Mouse (Mus musculus): Measurements from ENCODE around the gene Ccnb3.
"Not testable (repeated sequence)": the region's sequence is repeated elsewhere in the genome, so short reads cannot be mapped to it uniquely, and the experiment has no call there.

The Ccnb3 gene

DNA sequence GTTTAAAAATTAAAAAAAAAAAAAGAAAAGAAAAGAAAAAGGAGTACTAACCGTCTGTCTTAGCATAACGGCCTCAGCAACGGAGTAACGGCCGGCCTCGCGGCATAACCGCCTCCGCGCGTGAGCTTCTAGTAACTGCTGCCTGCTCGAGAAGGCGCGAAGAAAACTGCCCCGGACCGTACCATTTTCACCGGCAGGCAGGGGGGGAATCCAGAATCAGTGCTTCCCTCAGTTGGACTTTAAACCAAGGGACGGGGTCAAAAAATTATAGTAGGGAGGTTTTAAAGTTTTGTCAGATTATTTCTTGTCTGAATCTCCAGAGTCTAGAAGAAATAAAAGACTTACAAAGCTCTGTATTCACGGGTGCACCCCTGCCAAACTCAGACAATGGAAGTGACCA lies at the start of gene Ccnb3:
Gene Ccnb3, minus strand, starts transcription at position 101 of the 400 bp plus-strand sequence.
- DNase-seq (ENCODE audit: low spot score in 2 of 2): no peak

DNA sequence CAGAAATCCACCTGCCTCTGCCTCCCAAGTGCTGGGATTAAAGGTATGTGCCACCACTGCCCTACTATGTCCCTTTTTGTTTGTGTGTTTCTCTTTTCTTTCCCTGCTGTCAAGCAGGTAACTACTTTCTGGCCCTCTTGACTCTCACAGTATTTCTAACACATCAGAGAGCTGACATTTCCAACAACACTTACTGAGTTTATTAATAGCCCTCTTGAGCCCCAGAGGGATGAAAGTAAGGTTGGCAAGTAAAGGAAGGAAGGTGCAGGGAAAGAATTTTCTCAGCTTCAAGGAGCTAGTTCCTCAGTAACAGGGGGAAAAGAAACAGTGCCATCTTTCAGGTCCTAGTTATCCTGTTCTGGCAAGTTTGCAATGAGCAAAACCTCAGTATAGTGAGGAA lies 48.9 kb upstream of the Ccnb3 start:
- DNase-seq (ENCODE audit: low spot score in 2 of 2): no peak

DNA sequence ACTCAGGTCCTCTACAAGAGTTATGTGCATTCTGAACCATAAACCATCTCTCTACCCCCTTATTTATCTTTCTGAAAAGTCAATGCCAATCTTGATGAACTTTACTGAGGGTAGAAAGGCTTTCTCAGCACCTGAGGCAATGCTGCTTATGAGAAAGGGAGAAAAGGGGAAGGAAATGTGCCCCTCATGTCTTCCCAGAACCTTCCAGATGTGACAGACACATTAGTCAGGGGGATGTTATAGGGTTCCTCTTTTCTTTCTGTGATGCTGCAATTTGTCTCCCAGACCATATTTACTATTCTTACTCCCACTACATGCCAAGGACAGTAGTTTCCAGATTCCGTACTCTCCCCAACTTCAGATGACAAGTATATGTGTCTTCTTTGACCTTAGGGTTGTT lies 44.5 kb upstream of the Ccnb3 start:
- no peak for DNase-seq (ENCODE audit: low spot score in 2 of 2)

DNA sequence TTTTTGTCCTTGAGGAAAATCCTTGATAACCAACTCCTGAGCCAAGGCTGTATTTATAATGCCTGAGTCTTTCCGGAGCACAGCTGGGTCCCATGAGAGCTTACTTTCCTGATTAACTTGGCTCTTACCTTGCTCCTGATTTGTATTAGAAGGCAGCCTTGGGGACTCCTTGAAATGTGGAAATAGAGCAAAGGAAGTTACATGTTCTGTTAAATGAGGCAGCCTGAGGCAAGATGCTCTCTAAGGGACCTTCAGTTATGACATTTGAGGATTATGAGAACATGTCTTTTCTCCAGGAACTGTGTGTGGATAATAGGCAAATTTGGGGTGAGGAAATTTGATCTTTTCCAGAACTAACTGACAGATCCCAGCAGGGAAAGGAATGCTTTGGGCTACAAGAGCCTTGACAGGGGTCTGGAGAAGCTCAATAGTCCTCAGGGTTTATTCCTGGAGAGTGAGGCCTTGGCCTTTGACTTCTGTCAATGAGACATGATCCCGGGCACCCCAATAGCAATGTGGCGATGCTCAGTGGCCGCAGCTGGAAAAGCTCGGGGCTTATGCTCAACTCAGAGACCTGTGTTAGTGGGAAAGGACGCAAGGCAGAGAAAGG lies 38.5 kb upstream of the Ccnb3 start:
- DNase-seq (ENCODE audit: low spot score in 2 of 2): no peak

DNA sequence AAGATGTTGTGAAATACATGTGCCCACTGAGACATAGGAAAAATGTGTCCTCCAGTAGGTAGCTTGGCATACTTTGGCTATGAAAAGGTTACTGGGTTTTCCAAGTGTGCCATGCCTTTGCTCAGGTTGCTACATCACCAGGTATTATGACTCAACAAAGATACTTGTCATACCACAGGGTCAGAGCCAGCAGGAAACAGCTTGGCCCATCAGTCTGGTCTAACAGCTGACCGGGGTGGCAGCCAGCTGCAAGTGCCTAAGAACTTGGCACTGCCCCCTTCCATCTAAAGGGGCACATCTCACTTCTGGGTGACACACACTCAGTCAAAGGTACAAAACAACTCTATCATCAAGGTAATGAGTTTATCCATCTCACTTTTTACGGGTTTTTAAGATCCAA lies 26.6 kb upstream of the Ccnb3 start:
- no peak for DNase-seq (ENCODE audit: low spot score in 2 of 2)

DNA sequence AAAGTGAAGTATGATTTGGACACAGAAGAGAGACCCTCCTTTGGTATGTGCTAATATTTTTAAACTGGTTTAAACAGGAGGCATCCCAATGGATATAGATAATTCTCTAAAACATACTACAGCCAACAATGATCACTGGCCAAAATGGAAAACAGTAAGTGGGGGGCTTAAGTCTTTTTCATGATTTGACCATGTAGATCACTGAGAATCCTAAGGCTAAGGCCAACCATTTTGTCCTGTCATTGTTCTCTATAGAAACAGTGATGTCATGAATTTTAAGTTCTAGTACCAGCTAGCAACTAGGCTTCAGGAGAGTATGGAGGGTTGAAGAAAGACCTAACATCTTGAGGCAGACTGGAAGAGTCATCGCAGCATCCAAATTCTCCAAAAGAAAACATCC lies 25.8 kb upstream of the Ccnb3 start, which contains the start of gene Akap4:
Gene Akap4, plus strand, starts transcription at position 301 of the 400 bp plus-strand sequence.
- no peak for DNase-seq (ENCODE audit: low spot score in 2 of 2)

DNA sequence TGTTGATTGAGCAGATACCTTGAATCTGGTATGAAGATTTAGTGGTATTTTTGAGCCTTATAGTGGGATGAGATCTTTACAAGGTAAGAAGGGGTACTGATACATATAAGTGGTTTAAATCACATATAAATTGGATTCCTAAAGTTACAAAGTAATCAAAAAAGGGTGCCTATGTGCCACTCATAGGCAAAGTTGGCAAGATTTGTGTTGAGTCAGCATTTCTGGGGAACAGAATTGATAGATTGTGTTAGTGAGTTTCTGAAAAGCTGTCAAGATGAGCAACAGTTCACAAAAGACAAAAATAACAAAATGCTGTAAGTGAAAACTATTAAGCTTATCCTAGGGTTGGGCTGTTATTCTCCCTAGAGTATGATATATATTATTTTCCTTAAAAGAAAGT lies 22.7 kb upstream of the Ccnb3 start:
- DNase-seq (ENCODE audit: low spot score in 2 of 2): no peak

DNA sequence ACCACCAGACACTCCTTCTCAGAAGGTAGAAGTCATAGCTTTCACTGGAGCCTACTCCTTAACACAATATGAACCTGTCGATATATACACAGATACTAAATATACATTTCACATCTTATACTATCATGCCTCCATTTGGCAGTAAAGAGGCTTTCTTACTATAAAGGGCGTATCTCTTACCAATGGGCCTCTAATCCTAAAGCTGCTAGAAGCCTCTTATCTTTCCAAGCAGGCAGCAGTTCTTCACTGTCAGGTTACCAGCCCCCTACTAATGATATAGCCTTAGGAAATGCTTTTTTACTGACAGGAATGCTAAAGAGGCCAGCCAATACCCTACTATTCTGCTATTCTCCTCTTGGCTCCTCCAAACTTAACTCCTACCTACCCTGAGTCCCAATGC lies 16.2 kb upstream of the Ccnb3 start:
- no peak for DNase-seq (ENCODE audit: low spot score in 2 of 2)

DNA sequence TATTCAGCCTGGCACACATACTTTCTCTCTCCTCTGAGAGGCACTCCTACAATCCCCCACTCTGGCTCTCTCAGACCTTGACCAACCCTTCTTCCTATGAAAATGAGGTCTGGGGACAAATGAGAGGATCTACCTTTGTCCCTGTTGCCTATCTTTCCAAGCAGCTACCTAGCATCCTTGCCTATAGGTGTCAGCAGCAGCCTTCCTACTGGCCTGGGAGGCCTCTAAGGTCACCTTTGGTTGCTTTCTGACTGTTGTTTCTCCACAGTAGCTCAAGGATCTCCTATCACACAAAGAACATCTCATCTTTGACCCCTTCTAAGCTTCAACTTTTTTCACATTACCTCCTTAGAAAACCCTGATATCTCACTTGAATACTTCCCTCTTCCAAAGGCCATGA lies 15.6 kb upstream of the Ccnb3 start:
- no peak for DNase-seq (ENCODE audit: low spot score in 2 of 2)

DNA sequence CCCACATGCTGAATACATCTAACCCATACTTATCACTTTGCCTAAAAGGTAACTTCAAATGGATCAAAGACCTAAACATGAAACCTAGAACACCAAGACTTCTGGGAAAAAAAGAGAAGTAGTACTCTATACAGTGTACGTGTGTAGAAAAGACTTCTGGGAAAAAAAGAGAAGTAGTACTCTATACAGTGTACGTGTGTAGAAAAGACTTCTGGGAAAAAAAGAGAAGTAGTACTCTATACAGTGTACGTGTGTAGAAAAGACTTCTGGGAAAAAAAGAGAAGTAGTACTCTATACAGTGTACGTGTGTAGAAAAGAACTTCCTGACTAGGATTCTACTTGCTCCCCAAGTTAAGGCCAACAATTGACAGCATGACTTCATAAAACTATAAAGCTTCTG lies 57.5 kb downstream of the Ccnb3 start:
- DNase-seq (ENCODE audit: low spot score in 2 of 2): not testable (repeated sequence)

DNA sequence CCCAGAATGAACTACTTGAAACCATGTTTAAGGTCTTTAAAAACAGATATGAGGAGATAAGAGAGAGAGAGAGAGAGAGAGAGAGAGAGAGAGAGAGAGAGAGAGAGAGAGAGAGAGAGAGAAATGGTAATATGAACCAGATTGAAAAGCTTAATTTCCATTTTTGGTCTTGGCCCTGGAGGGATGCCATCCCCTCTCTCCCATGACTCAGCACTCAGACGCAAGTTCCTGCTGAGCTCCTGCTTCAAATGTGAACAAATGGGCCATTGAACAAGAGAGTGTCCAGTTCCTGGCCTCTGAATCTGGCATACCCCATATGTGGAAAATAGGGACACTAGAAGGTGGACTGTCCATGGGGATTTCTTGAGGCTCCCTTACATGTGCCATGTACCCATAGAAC lies 69.5 kb downstream of the Ccnb3 start:
- DNase-seq (ENCODE audit: low spot score in 2 of 2): no peak

DNA sequence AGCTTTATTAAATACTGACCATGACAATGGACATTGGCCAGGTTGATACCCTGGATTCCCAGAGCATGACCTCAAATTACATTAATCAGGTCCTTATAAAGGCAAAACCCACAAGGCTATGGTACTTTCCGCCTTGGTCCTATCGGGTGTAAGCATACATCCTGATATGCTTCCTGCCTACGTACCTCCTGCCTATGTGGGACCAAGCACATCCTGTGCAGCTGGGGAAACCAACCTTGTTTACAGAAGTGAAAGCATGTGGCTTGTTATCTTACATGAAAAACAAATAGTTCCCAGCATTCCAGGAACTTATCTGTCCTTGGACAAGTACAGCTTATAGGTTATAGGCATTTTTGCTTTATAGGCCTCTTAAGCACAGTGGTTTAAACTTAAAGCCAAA lies 72.8 kb downstream of the Ccnb3 start:
- no peak for DNase-seq (ENCODE audit: low spot score in 2 of 2)

Measured in left cerebral cortex, adult 9 months (tissue).